ENCODE assay signal across 9 mouse cellular contexts in genomic region chr4:70265248-70265647, GRCm38 (mm10).
DNase-seq lines count a peak whose midpoint lies in the region; ATAC-seq and TF ChIP-seq lines count a peak whose summit lies in the region.
"Had no signal": no experiment of that assay in that cellular context is flagged by ENCODE, and none has a peak within 500 bp of the region (broad histone marks: within the 10 kb centered on the region; RNA-seq: fewer than 3 reads in every experiment).

No protein-coding gene starts in this region.

- no peak overlapping the region for H3K4me2 ChIP-seq in midbrain, embryonic 14.5 days (ENCODE audit: low read length)
- H3K4me2 ChIP-seq: limb, embryonic 13.5 days had no signal

- H3K9me3 ChIP-seq in ES-Bruce4 (replicated peaks; ENCODE audit: control insufficient read depth, insufficient read depth, low read length, poor library complexity, severe bottlenecking): no peaks in the 10 kb centered on the region
- no peaks in the 10 kb centered on the region for H3K9me3 ChIP-seq in midbrain, embryonic 14.5 days (ENCODE audit: control insufficient read depth, low read length)
- H3K9me3 ChIP-seq: limb, embryonic 13.5 days had no signal

- DNase-seq in heart, adult 2 months: peak; percentile 12 to 42
- DNase-seq in heart, postnatal 25 days (ENCODE audit: low spot score): no peak
- DNase-seq in c-Kit-positive CD71-positive TER-119-negative erythroid progenitor cells, embryonic 14.5 days (ENCODE audit: low read depth): peak; percentile 21
- DNase-seq in frontal cortex, postnatal 36 days (ENCODE audit: low spot score in 2 of 2): peak; percentile 33 to 48
- DNase-seq in layer of hippocampus, adult 9-11 months: peak; percentile 31
- DNase-seq in midbrain, embryonic 14.5 days: peak; percentile 69
- peak; percentile 76 for DNase-seq in testis, postnatal 10 days (ENCODE audit: low spot score)

- no peak overlapping the region for H3K9ac ChIP-seq in heart, adult 2 months (ENCODE audit: low read depth, low read length)
- no peak overlapping the region for H3K9ac ChIP-seq in ES-Bruce4 (ENCODE audit: low read depth, poor library complexity, severe bottlenecking)
- H3K9ac ChIP-seq in midbrain, embryonic 14.5 days (replicated peaks; ENCODE audit: low read length): no peak overlapping the region
- H3K9ac ChIP-seq: limb, embryonic 13.5 days had no signal

- H3K27me3 ChIP-seq in heart, adult 2 months (ENCODE audit: control insufficient read depth, insufficient read depth, low read length): no peaks in the 10 kb centered on the region
- no peaks in the 10 kb centered on the region for H3K27me3 ChIP-seq in ES-Bruce4 (ENCODE audit: control insufficient read depth, insufficient read depth, low read length, poor library complexity, severe bottlenecking)
- H3K27me3 ChIP-seq in midbrain, embryonic 14.5 days (ENCODE audit: control insufficient read depth, insufficient read depth, low read length): no peaks in the 10 kb centered on the region
- H3K27me3 ChIP-seq: limb, embryonic 13.5 days had no signal

- peak; percentile 88 for TF ChIP-seq CTCF in heart, adult 2 months (IDR thresholded peaks at IDR 0.05)
- peak; percentile 85 for TF ChIP-seq CTCF in ES-Bruce4 (IDR thresholded peaks at IDR 0.05; ENCODE audit: low read depth, low read length)

- no peak overlapping the region for H3K27ac ChIP-seq in heart, adult 2 months
- no peak overlapping the region for H3K27ac ChIP-seq in ES-Bruce4 (ENCODE audit: insufficient read depth, low read length)
- H3K27ac ChIP-seq in midbrain, embryonic 14.5 days (replicated peaks; ENCODE audit: low read depth, low read length): no peak overlapping the region
- H3K27ac ChIP-seq: limb, embryonic 13.5 days had no signal

- WGBS in heart, adult 2 months: 62% methylated on average over 6 of the region's 6 CpGs
- 66% methylated on average over 6 of the region's 6 CpGs for WGBS in midbrain, embryonic 14.5 days

- H3K4me1 ChIP-seq in heart, adult 2 months (ENCODE audit: control insufficient read depth, insufficient read depth, low read length): no peaks in the 10 kb centered on the region
- no peaks in the 10 kb centered on the region for H3K4me1 ChIP-seq in ES-Bruce4 (ENCODE audit: control insufficient read depth, insufficient read depth, low read length)
- H3K4me1 ChIP-seq in midbrain, embryonic 14.5 days (ENCODE audit: control insufficient read depth, insufficient read depth, low read length): no peaks in the 10 kb centered on the region
- H3K4me1 ChIP-seq: limb, embryonic 13.5 days had no signal

- TF ChIP-seq POLR2A in heart, adult 2 months (IDR thresholded peaks at IDR 0.05; ENCODE audit: insufficient read depth, low read depth, low read length): no peak
- no peak for TF ChIP-seq POLR2A in ES-Bruce4 (IDR thresholded peaks at IDR 0.05; ENCODE audit: insufficient read depth, low read length)

- peak; percentile 43; the same call in 1 of the 2 replicates for ATAC-seq in midbrain, embryonic 14.5 days (ENCODE audit: low FRiP score, low TSS enrichment)

- no peaks in the 10 kb centered on the region for H3K79me2 ChIP-seq in heart, adult 2 months (replicated peaks; ENCODE audit: control insufficient read depth, insufficient read depth, low read length)

- intact Hi-C loops in heart, adult 2 months (cut with DNase I): loop anchor here (1.0 to 5.0 kb wide), 2 partner anchors 42 to 92 kb away; no protein-coding TSS in a partner anchor
- intact Hi-C loops in heart, postnatal 25 days (cut with DNase I): loop anchor here (2.0 to 10.0 kb wide), 3 partner anchors 42 to 350 kb away; no protein-coding TSS in a partner anchor

- no peaks in the 10 kb centered on the region for H3K36me3 ChIP-seq in heart, adult 2 months (ENCODE audit: control insufficient read depth, insufficient read depth, low read length)
- H3K36me3 ChIP-seq in ES-Bruce4 (ENCODE audit: control insufficient read depth, insufficient read depth, low read length, poor library complexity, severe bottlenecking): peaks cover 14% of the 10 kb centered on the region
- H3K36me3 ChIP-seq in midbrain, embryonic 14.5 days (ENCODE audit: control insufficient read depth, insufficient read depth, low read length): peaks cover 18% of the 10 kb centered on the region

- no peak overlapping the region for H3K4me3 ChIP-seq in heart, adult 2 months
- no peak overlapping the region for H3K4me3 ChIP-seq in ES-Bruce4 (ENCODE audit: low read depth, low read length)
- H3K4me3 ChIP-seq in midbrain, embryonic 14.5 days (replicated peaks; ENCODE audit: low read depth, low read length): no peak overlapping the region
- H3K4me3 ChIP-seq: limb, embryonic 13.5 days had no signal

- no peak for TF ChIP-seq EP300 in heart, adult 2 months (IDR thresholded peaks at IDR 0.05; ENCODE audit: insufficient read depth, low read depth, low read length)
- TF ChIP-seq EP300 in ES-Bruce4 (IDR thresholded peaks at IDR 0.05; ENCODE audit: insufficient read depth, low read depth, low read length): no peak
